Mouse (Mus musculus) cerebellum, adult 11 months (tissue): ENCODE results near the gene Gkap1.
A peak's percentile ranks its signal among the peaks of the same experiment; 100 is the strongest.

Experiments used
- DNase-seq: peaks from one replicate; pipeline ENCODE4 v3.0.0; 2022

The Gkap1 gene

DNA sequence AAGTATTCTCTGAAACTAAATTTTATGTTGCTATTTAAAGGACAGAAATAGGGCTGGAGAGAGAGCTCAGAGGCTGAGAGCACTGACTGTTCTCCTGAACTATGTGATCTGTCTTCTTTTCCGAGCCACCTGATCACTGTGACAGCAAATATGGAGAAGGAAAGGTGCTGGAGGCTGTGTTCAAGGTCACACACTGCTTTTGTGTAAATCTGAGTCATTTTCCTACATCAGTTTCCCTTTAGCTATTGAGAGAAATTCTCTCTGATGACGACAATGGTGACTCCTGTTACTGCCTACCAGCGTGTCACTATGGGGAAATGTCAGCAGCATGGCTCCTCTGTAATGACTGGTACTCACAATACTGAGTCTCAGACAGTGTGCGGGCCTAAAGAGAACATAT, 13.8 kb downstream of the Gkap1 start:
- DNase-seq = no peak

DNA sequence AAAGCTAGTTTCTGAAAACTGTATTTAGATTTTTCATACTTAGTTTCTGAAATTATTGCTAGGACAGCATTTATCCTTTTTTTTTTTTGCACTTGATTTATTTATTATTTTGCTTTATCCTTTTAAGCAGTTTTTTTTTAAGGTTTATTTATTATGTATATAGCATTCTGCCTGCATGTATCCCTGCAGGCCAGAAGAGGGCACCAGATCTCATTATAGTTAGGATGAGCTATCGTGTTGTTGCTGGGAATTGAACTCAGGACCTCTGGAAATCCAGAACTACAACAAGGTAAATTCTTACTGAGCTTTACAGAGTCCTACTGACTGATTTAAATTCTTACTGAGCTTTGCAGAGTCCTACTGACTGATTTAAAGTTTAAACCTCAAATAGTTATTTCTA, 22.2 kb downstream of the Gkap1 start:
- DNase-seq = no peak

DNA sequence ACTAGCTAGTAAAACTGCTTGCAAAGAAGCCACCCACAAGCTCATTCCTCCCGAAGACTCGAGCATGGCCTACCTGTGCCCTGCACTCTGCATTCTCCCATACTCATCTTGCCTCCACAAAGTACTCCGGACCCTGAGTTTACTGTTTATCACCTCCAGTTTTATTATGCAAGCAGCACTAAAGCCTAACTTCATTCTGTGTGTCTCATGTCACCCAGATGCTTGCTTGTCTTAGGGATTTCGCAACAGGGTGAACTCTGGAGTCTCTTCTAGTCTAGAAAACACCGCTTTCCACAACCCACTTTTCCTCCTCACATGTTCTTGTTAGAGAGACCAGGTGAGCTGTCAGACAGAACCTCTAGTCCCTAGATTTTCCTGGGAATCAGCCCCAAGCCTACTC, 26.5 kb downstream of the Gkap1 start:
- no peak for DNase-seq

DNA sequence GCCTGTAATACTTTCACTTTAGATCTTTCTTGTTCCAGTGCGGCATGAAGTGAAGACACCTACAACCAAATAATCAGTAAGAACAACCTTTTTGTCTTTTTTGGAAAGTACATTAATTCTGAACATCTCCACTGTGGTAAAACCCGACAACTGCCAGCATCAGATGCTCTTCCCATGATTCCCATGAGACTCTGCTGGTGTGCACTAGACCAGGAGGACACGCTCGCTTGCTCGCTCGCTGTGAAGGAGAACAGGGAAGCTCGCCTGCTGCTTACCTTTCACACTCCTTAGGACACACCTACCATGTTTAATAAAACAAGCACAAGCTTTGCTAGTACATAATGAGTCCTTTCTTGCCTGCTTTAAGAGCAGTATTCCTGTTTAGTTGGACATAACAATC, 39.0 kb downstream of the Gkap1 start:
- no peak for DNase-seq

DNA sequence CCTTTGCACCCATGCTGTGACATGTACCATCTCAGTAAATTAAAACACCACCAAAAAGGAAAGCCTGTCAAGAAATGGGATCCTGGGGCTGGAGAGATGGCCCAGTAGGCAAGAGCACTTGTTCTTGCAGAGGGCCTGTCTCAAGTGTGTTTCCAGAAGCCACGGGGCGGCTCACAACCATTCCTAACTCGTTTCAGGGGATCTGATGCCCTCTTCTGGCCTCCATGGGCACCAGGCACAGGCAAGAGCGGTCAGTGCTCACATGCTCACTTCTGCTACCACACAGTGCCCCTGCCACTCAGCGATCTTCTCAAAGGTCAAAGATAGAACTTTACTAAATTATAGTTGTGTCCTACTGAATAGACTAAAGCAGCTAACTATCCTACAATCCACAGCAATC, 42.9 kb downstream of the Gkap1 start:
- DNase-seq = peak; percentile 37

DNA sequence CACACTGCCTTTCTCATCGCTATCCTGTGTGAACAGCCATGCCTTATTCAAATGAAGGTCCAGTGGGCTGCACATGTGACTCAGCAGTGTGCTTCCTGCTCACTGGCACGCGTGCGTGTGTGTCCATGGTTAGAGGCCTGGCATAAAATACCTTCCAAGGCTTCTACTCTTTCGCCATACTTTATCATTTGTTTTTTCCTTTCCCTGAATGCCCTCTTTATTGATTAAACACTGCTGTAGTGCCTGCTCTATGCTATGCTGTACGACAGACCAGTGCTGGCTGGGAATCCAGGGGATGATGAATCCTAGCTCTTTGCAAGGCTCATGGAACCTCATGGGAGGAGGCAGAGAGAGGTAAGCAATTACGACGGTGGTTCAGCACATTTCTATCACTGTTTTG, 43.4 kb downstream of the Gkap1 start:
- no peak for DNase-seq

DNA sequence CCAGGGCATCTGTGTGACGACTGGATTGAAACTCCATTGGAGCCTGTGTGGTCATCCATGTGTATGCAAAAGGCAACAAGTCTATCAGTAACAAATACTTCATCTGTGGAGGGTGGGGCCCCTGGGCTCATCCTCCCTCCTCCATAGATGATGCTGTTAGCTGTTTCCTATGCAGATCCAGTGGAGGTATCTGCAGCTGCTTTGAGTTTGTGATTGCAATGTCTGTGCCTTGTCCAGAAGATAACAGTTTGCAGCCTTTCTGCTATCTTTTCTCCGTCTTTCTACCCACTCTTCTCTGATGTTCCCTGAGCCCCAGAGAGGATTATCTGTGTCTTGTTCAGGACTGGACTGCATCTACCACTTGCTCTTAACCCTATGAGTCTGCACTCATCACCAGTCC, 46.9 kb downstream of the Gkap1 start:
- DNase-seq = no peak

DNA sequence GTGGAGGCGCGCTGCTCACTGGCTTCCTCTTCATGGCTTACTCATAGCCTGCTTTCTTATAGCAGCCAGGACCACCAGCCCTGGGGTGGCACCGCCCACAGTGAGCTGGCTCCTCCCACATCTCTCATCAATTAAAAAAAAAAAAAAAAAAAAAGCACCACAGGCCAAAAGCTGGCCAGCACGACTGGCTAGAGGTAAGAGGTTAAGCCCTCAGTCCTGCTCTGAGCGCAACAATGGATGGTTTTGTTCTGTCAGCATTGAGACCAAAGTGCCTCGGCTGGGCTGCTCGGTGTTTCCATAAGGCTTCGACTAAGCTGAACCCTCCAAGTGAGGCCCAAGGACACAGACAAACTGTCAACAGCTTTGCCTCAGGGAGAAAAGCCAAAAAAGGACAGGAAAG, 49.8 kb downstream of the Gkap1 start:
- no peak for DNase-seq

DNA sequence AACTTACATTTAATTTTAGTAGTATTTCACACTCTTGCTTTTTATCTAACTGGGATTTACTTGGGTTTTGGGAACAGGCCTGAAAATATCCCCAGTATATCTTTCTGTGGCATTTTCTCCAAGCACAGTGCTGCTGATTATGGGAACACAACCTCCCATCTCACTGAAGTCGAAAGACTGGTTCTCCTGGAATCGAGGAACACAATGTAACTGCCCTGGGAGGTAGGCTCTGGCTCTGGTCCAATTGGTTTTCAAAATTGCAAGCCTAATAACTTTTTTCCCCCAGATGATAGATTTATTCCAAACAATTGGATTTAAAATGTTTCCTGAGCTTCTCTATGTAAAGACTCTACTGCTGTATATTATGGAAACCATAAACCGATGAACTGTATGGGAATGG, 55.3 kb downstream of the Gkap1 start:
- no peak for DNase-seq

DNA sequence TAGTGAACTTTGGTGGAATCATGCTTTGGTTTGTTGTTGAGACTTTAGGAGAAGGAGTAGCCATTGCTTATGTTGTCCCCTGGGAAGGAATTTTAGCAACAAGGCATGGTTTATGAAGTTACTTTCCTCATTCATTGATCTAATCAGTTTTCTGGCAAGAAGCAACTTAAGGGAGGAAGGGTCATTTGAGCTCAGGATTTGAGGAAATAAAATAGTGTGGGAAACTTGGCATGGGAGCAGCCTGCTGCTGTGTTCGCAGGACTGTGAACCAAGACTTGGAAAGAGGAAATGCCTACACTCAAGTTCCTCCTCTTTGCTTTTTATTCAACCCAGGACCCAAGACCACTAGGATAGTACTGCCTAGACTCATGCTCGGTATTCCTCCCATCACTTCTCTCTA, 58.0 kb downstream of the Gkap1 start:
- no peak for DNase-seq

DNA sequence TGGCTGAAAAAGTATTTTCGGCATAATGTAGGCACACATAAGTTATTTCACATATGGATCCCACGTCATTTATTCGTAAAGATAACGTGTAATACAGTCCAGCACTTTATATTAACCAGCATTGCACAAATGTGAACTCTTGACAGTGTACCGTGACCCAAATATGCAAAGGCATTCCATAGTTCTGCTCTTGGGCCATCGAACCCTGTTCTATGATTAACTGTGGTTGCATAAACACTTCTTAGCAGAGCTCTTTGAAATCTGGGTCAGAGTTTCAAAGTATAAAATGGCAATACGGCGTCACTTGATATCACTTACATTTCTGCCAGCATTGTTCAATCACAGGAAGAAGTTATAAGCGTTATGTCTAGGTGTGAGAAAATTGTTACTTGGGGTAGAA, 59.1 kb downstream of the Gkap1 start:
- no peak for DNase-seq

DNA sequence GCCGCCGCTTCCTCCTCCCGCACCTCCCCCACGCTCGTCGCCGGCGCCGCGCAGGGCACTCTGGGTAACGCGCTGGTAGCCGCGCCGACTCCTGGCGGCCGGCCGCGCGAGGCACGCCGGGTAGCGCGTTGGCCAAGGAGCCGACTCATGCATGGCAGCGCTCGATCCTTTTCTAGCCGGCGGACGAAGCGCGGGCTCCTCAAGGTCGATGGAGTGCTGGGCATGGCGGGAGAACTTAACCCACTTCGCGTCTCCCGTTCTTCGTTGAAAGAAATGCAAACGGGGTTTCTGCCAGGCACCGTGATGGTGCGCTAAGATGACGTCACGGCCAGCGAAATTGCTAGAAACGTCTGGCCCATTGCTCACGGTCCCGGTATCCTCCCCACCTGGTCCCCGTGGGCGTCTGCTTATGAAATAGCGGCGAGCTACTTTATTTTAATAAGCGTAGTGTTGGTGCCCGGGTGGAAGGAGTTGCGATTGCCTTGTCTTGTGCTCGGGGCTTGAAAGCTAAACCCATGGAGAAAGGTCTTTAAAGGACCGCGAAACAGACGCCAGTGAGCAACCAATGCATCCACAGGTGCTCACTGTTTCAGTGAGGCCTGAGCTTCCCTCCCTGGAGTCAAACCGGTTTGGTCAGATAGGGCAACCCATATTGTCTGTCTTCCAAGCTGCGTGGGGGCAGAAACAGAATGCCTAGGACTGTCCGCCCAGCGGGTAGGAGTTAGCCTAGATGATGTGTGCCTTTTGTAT, 59.7 kb downstream of the Gkap1 start, which contains the start of gene Ubqln1:
Ubqln1 (minus strand) TSS at position 62 of the 750 bp plus-strand sequence.
- peak; percentile 89 for DNase-seq

DNA sequence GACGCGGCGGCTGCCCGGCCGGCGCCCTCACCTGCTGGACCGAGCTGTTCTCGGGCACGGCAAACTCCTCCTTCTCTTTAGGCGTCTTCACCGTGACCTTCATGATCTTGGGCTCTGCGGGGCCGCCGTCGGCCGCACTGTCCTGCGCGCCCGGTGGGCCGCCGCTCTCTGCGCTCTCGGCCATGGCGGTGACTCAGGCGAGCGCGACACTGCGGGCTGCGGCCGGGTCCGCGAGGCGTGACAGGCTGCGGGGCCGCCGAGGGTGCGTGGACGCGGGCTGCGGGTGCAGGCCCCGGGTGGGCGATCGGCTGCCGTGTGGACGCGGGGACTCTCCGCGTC, 60.3 kb downstream of the Gkap1 start:
- no peak for DNase-seq

DNA sequence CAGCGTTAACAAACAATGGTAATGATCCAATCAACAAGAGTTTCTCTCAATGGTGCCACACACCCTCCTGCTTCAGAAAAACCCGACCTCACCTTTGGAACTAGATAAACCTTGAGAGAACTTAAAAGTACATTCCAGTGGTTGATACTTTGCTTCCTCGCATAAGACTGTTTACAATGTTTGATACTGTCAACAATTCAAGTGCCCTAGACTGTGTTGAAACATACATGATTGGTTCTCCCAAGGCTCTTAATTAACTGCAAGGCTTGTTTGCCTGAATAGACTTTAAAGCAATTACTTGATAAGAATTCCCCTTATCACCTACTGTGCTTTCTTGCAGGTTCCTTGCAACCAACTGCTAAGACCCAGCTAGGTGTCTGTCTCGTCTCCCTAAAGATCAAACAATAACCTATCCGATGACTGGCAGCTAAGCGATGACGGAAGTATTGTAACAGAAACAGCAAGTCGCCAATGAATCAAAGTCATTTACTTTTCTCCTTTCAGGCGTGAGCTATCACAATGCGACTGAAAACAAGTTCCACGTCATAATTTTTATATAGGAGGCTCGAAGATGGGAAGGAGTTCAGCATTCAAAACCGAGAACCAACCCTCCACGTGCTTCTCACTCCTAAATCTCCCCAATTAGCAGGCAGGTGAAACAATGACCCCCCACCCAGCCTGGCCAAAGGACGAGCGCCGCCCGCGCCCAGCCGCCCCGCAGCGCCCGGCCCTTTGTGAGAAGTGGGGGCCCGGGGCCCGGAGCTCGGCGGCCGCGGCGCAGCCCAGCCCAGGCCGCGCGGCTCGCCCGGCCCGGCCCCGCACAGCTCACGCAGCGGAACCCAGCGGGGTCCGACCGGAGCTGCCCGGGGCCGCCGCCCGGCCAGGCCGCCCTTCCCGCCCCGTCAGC, 60.9 kb downstream of the Gkap1 start:
- peak; percentile 20 for DNase-seq

DNA sequence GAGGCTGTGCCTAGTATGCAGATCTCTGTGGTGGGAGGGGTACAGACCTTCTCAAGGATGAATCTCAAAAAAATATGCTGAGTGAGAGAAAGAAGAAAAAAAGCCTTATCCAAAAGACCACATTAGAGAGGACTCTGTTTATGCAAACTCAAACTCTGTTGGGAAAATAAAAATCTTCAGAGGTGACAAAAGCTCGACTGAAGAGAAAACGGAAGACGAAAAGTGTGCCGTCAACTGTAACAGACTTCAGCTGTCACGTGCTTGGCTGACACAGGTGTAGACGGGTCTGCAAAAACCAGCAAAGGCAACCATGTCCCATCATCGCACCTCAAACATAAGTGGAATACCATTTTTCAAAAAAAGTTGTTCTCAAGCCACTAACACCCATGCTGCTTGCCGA, 61.7 kb downstream of the Gkap1 start:
- no peak for DNase-seq

DNA sequence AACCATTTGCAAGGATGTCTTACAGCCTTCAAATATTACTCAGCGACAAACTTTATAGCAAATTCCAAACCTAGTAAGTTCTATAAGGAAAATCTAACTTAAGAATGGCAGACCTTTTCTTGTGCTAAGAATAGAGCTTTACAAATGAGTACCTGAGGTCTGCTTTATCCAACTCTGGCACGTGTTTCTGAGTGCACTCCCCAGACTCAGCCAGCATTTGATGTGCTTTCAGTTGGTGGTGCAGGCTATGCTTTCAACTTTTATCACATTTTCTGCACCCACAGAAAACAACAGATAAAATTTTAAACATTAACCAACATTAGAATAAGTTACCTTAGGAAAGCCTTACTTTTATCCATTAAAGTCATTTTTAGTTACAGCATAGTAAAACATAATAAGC, 63.0 kb downstream of the Gkap1 start:
- DNase-seq = no peak

DNA sequence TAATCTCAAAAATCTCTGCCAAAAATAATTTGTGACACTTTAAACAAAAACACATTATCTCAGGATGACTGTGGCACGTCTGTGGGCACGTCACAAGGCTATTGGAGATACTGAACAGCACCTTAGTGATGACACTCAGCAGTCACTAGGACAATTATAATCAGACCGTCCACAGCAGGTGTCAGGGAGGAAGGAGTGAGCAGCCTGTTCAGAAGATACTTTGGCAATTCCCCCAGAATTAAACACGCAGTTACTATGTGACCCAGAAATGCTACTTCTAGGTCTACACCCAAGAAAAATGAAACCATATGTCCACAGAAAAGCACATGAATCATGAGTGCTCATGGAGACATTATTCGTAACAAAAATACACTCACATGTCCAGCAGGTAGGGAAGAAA, 65.1 kb downstream of the Gkap1 start:
- peak; percentile 51 for DNase-seq

DNA sequence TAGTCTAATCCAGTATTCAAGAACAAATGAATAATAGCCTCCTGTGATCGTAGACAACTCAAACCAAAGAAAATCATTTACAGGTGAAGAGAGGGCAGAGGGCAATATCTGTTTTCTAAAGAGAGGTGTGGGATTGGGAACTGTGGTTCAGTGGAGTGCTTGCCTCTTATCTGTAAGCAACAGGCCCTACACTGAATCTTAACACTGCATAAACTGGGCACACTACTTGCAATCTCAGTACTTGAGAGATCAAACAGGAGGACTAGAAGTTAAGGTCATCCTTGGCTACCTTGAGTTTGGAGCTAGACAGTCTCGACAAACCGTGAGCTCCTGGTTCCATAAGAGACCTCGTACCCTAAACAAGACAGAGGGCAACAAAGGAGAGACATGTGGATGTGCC, 69.4 kb downstream of the Gkap1 start:
- DNase-seq = no peak

DNA sequence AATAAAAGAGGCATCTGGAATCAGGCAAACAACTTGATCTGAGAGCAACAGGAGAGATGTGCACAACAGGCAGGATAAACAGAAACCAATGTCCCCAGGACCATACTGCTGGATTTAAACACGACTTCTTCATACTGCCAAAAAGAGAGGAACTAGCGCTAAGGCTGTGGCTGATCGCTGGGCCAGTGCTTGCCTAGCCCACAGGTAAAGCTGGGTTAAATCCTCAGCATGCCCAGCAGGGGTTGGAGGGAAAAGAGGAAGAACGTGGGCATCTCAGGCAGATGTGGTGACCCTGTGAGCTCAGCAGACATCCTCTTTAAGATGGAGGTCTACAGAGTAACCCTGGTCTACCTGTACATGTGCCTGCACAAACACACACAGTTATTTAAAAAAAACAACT, 70.5 kb downstream of the Gkap1 start:
- DNase-seq = no peak

DNA sequence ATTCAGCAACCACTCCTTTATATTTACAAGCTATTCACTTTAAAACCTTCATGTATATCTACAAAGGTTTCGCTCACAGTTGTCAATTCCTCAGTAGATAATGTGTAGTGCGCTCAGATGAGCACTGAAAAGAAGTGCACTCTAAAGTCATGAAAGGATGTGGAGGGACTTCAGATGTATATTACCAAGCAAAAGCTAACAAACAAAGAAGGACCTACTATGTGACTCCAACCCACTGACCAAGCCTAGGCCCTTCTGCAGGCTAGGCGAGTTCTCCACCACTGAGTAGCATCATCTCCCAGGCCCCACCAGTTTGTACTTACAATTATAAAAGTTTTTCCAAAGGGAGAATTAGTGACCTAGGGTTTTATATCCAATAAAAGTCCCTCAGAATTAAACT, 71.3 kb downstream of the Gkap1 start:
- no peak for DNase-seq

DNA sequence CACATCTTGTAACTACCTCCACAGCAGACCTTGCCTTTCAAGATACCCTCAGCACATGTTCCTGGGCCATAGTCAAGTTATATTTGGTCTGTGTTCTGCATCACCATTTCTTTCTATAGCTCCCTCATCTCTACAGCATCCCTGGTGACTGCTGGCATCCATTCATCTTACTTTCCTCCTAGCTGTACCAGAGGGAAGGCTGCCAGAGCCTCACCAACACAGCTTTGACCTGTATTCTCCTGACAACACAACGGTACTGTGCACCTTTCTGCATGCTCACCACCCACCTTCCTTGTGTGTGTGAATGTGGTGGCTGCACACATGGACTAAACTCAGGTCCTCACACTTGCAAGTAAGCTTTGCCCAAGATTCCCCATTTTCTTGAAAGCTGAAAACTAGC, 72.6 kb downstream of the Gkap1 start:
- DNase-seq = peak; percentile 32

DNA sequence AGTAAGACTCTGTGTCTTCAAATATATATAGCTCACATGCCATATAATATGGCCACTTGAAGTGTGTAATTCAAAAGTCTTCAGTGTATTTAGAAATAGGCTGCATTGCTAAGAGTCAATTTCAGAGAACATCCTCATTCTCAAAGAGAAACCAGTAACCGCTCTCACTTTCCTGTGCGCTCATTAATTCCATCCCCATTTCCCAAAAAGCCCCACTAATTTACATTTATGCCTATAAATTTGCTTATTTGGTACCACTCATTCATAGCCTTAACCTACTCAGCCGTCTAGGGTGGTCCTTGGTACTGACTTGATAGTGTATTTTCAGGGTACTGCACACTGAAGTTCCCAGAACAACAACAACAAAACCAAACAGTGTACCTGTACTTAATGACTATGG, 73.6 kb downstream of the Gkap1 start:
- no peak for DNase-seq

DNA sequence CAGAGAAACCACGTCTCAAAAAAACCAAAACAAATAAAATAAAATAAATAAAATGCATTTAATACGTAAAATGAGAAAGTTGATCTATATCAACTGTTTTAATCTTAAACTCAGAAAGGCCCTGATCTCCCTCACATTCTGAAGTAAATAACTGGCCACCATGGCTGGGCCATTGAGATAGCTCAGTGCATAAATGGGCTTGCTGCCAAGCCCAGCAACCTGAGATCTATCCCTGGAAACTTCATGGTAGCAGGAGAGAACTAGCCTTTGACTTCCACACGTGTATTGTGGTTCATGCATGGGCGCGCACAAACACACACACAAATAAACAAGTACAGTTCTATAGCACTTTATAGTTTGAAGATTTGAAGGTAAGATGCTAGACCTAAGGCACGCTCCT, 74.2 kb downstream of the Gkap1 start:
- DNase-seq = no peak

DNA sequence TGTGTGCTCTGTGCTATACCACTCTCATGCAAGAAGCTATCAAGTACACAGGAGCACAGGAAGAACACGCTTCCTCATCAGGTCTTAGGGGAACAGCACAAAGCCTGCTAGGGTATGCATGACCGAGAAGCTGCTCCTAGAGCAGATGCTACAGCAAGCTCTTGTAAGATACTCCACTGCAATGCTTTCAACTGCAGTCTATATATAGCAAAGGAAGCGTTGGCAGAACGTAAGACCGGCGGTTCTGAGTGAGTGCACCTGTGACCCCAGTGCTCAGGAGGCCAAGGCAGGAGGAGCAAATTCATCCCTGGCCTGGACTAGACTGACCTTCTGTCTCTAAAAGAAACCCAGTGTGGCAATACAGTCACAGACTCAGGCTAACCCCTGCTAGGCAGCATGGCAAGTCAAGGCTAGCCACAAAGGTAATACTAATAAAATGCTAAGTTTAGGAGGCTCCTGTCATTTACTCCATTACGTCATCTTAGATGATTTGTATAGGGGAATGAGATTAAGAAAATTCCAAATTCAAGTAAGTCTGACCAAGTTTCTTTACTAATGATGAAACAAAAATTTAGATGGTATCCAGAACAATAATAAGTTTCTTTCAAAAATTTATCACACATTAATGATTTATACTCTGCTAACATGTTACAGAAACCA, 77.4 kb downstream of the Gkap1 start:
- no peak for DNase-seq
